Mouse (Mus musculus) MEL-GATA-1-ER (cell line): ENCODE results near the gene Pilrb2.

Experiments used
- DNase-seq: peaks from one replicate; pipeline ENCODE4 v3.0.0-alpha.2; 2012; ENCODE audit warnings: low read depth; ENCODE audit errors: extremely low read depth

Gene Pilrb2

GRCm38 (mm10) chr5:137833500-137833899, 38.1 kb downstream of the Pilrb2 start:
- no peak for DNase-seq

DNA sequence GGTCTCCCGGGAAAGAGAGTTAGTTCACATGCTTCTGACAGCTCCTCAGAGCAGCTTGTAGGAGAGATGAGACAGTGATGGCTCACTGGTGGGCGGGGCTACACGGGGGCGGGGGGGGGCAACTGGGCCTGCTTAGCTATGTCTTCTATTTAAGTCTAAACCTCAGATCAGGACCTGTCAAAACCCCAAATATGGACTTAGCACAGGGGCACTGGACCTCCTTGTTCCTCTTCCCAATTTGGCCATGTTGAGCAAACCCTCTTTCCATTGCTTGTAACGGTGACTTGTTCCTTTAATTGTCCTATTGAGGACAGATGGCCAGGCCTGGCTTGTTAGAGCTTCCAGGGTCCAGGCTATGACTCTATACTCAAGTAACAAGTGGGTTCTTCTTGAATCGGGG, 40.1 kb downstream of the Pilrb2 start:
- DNase-seq = no peak

- DNase-seq = no peak
Measured at GRCm38 (mm10) chr5:137831106-137831505, 40.5 kb downstream of the Pilrb2 start.

DNA sequence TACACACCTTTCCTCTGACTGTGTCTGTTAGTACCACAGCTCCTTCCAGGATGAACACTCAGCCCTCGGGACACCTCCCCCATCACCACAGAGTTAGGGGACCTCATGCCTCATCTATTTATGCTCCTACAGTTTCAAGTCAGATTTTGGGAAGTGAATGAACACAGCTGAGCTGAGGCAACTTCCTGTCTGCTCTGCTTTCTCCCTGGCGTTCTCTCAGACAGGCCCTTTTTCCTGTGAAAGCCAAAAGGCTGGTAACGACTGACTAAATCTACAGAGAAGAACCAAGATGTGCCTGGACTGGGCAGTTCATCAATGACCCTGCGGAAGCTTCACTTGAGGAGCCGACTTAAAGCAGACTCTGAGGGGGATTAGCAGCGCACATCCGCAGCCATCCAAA, 41.4 kb downstream of the Pilrb2 start:
- DNase-seq = no peak

GRCm38 (mm10) chr5:137828694-137829093, 42.9 kb downstream of the Pilrb2 start:
- no peak for DNase-seq

GRCm38 (mm10) chr5:137826421-137826820, 45.2 kb downstream of the Pilrb2 start:
- DNase-seq = no peak

DNA sequence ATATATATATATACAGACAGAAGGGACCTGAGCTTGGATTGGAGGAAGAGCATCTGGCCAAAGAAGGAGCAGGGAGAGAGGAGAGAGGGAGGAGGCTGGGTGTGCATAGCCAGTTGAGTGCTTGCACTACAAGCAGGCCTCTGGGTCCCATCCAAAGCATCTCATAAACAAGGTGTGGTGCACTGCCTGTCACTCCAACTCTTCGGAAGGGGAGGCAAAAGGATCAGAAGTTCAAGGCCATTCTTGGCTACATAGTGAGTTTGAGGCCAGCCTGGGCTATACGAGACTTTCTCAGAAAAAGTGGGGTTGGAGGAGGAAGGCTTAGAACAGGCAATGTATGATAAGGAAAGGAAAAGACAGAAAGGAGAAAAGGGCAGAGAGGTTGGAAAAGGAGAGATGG, 45.6 kb downstream of the Pilrb2 start:
- DNase-seq = no peak

DNA sequence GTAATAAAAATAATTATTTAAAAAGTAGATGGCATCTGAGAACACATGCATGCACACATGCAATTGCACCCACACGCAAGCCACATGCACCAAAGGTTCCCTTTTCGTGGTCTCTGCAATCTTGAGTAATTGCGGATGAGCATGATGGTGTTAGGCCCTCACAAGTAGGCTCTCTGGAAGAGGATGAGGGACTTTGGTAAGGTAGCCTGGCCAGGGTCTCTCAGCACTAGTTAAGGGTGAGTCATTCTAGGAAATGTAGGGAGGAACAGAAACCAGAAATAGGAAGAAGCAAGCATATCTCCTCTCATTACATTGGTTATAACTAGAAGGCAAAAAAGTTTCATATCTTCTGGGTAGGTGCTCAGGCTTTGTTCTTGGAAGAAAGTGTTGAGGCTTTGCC, 46.6 kb downstream of the Pilrb2 start:
- DNase-seq = no peak

GRCm38 (mm10) chr5:137823455-137824045, 48.1 kb downstream of the Pilrb2 start:
- DNase-seq = no peak

DNA sequence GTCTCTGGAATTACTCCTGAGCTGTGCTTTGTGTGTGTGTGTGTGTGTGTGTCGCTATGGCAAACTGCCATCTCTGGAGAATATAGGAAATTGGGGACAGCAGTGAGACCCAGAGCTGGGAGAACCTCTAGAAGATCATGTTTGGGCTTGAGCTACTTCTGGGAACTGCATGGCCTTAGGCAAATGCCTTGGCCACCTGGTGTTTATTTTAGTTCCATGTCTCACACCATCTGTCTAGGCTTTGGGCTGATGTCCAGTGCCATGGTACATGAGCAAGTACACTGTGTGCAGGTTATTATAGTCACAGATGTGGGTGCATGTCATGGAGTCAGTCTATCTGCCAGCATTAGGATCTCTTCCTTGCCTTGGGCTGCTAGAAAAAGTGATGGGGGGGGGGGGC, 49.0 kb downstream of the Pilrb2 start:
- no peak for DNase-seq

- DNase-seq = no peak
Measured at GRCm38 (mm10) chr5:137822126-137822525, 49.5 kb downstream of the Pilrb2 start.

- DNase-seq = no peak
Measured at GRCm38 (mm10) chr5:137817466-137818222, 54.0 kb downstream of the Pilrb2 start.
